ENCODE assay signal across 8 mouse cellular contexts in genomic region chr4:148448179-148448852, GRCm38 (mm10). TPM values are rescaled to one million over a fixed set of nuclear protein-coding genes. Genes with fewer than 3 reads are reported as not detected.
A peak's percentile ranks its signal among the peaks of the same experiment; 100 is the strongest.
DNase-seq lines count a peak whose midpoint lies in the region; ATAC-seq and TF ChIP-seq lines count a peak whose summit lies in the region.

Gene Mtor, plus strand, starts transcription at chr4:148448611.

- peak within 1 kb of the TSS; percentile 87 for H3K4me3 ChIP-seq in bone marrow, adult 2 months (replicated peaks; ENCODE audit: control insufficient read depth, low read depth, low read length)
- H3K4me3 ChIP-seq in embryonic facial prominence, embryonic 15.5 days (replicated peaks): peak within 1 kb of the TSS; percentile 97
- peak within 1 kb of the TSS; percentile 91 for H3K4me3 ChIP-seq in limb, embryonic 14.5 days (replicated peaks; ENCODE audit: low read length)
- peak within 1 kb of the TSS; percentile 91 for H3K4me3 ChIP-seq in midbrain, postnatal 0 days (ENCODE audit: low read depth, low read length)

- peak; percentile 97 for ATAC-seq in embryonic facial prominence, embryonic 15.5 days (ENCODE audit: insufficient number of reproducible peaks, low FRiP score, low TSS enrichment, low read depth)
- peak; percentile 97 for ATAC-seq in limb, embryonic 14.5 days (ENCODE audit: low FRiP score, low read depth)
- ATAC-seq in midbrain, postnatal 0 days (ENCODE audit: low FRiP score): peak; percentile 96

- H3K27me3 ChIP-seq in embryonic facial prominence, embryonic 15.5 days: no peaks in the 10 kb centered on the region
- H3K27me3 ChIP-seq in limb, embryonic 14.5 days (ENCODE audit: control insufficient read depth, insufficient read depth, low read length): no peaks in the 10 kb centered on the region
- H3K27me3 ChIP-seq in midbrain, postnatal 0 days (ENCODE audit: insufficient read depth, low read length): no peaks in the 10 kb centered on the region

- peak within 1 kb of the TSS; percentile 28 for H3K27ac ChIP-seq in bone marrow, adult 2 months (ENCODE audit: control insufficient read depth, insufficient read depth, low read depth, low read length, poor library complexity)
- peak within 1 kb of the TSS; percentile 76 for H3K27ac ChIP-seq in embryonic facial prominence, embryonic 15.5 days (replicated peaks)
- 0 out of 2 replicates have a peak within 1 kb of the TSS, but pooled peaks have one; percentile 19 for H3K27ac ChIP-seq in limb, embryonic 14.5 days (replicated peaks; ENCODE audit: low read depth, low read length)
- peak within 1 kb of the TSS; percentile 80 for H3K27ac ChIP-seq in midbrain, postnatal 0 days (ENCODE audit: low read depth, low read length)

- peak within 1 kb of the TSS; percentile 71 for H3K4me2 ChIP-seq in embryonic facial prominence, embryonic 15.5 days (replicated peaks)
- H3K4me2 ChIP-seq in limb, embryonic 14.5 days (replicated peaks; ENCODE audit: low read depth, low read length, severe bottlenecking): peak within 1 kb of the TSS; percentile 76
- H3K4me2 ChIP-seq in midbrain, postnatal 0 days (ENCODE audit: low read depth, low read length, poor library complexity, severe bottlenecking): peak within 1 kb of the TSS; percentile 62

- H3K9ac ChIP-seq in embryonic facial prominence, embryonic 15.5 days: peak within 1 kb of the TSS; percentile 88
- peak within 1 kb of the TSS; percentile 79 for H3K9ac ChIP-seq in limb, embryonic 14.5 days (ENCODE audit: low read depth, low read length, severe bottlenecking)
- peak within 1 kb of the TSS; percentile 92 for H3K9ac ChIP-seq in midbrain, postnatal 0 days (replicated peaks; ENCODE audit: low read length, poor library complexity, severe bottlenecking)

- peaks cover 12% of the 10 kb centered on the region for H3K36me3 ChIP-seq in embryonic facial prominence, embryonic 15.5 days
- peaks cover 12% of the 10 kb centered on the region for H3K36me3 ChIP-seq in limb, embryonic 14.5 days (ENCODE audit: control insufficient read depth, insufficient read depth, low read length)
- H3K36me3 ChIP-seq in midbrain, postnatal 0 days (ENCODE audit: insufficient read depth, low read length): peaks cover 11% of the 10 kb centered on the region

- H3K9me3 ChIP-seq in embryonic facial prominence, embryonic 15.5 days (replicated peaks): no peaks in the 10 kb centered on the region
- H3K9me3 ChIP-seq in limb, embryonic 14.5 days (ENCODE audit: control insufficient read depth, low read length): no peaks in the 10 kb centered on the region
- no peaks in the 10 kb centered on the region for H3K9me3 ChIP-seq in midbrain, postnatal 0 days (ENCODE audit: low read length)

- H3K4me1 ChIP-seq in bone marrow, adult 2 months (ENCODE audit: control insufficient read depth, insufficient read depth, low read length): no peaks in the 10 kb centered on the region; the same call in 1 of the 2 replicates
- H3K4me1 ChIP-seq in embryonic facial prominence, embryonic 15.5 days: peaks cover 26% of the 10 kb centered on the region
- peaks cover 18% of the 10 kb centered on the region for H3K4me1 ChIP-seq in limb, embryonic 14.5 days (ENCODE audit: control insufficient read depth, insufficient read depth, low read length)
- H3K4me1 ChIP-seq in midbrain, postnatal 0 days (ENCODE audit: insufficient read depth, low read length): peaks cover 16% of the 10 kb centered on the region

- WGBS in bone marrow, adult 2 months: under 1% methylated on average over 56 of the region's 56 CpGs
- under 1% methylated on average over 56 of the region's 56 CpGs for WGBS in embryonic facial prominence, embryonic 15.5 days
- WGBS in limb, embryonic 14.5 days: under 1% methylated on average over 54 of the region's 56 CpGs
- WGBS in midbrain, postnatal 0 days: under 1% methylated on average over 48 of the region's 56 CpGs

- no peak for TF ChIP-seq CTCF in bone marrow, adult 2 months (IDR thresholded peaks at IDR 0.05; ENCODE audit: control insufficient read depth, insufficient read depth, low read length)
- no peak for TF ChIP-seq CTCF in midbrain, postnatal 0 days (IDR thresholded peaks at IDR 0.05)

- peak; percentile 54; the same call in 1 of the 2 replicates for TF ChIP-seq POLR2A in bone marrow, adult 2 months (IDR thresholded peaks at IDR 0.05; ENCODE audit: borderline replicate concordance, control insufficient read depth, low read depth, low read length)
- peak; percentile 70; the same call in 1 of the 2 replicates for TF ChIP-seq POLR2A in limb, embryonic 14.5 days (IDR thresholded peaks at IDR 0.05; ENCODE audit: borderline replicate concordance, extremely low read depth, insufficient read depth, insufficient read length)

- DNase-seq in 416B (ENCODE audit: low read depth): peak; percentile 99
- DNase-seq in heart, adult 8-10 months (ENCODE audit: low spot score): peak; percentile 98
- DNase-seq in kidney, adult 9 months: peak; percentile 99
- peak; percentile 99 for DNase-seq in limb, embryonic 14.5 days (ENCODE audit: low spot score)
- peak; percentile 99 for DNase-seq in midbrain, postnatal 0 days (ENCODE audit: low spot score)
- DNase-seq in spleen, postnatal 14 days (ENCODE audit: low spot score in 2 of 2): peak; percentile 85 to 88

RNA-seq across cellular contexts. Expression of gene Mtor, which starts in this region (rescaled TPM):
- 4.7 and 11.5 TPM in 2 replicates for polyA plus RNA-seq in bone marrow, adult 2 months (2011; ENCODE audit: insufficient read depth, insufficient read length, low replicate concordance, missing spikeins)
- polyA plus RNA-seq in embryonic facial prominence, embryonic 15.5 days (2015; fragmentation: Nextera tagmentation; extraction: Ambion mirVana): 14.7 and 14.9 TPM in 2 replicates
- 10 to 100 TPM; 43.9 to 59.9 (median 52.8) TPM for total RNA-seq in heart, adult 8-10 months (2022)
- 18.0 and 20.3 TPM in 2 replicates for polyA plus RNA-seq in limb, embryonic 14.5 days (2012; rRNA removed)
- polyA plus RNA-seq in limb, embryonic 14.5 days (2014; fragmentation: Nextera tagmentation; extraction: Ambion mirVana): 18.5 and 21.6 TPM in 2 replicates
- 54.5 and 59.6 TPM in 2 replicates for total RNA-seq in midbrain, postnatal 0 days (2014; rRNA removed)
- 24.3 and 27.8 TPM in 2 replicates for polyA plus RNA-seq in midbrain, postnatal 0 days (2015; fragmentation: Nextera tagmentation; extraction: Ambion mirVana)

Comparison
In these comparisons a context has a peak if more than half of its experiments do, and no peak if none do; other contexts are left out.
1. Peak in every context shown above with its lines: DNase-seq, ATAC-seq, H3K4me3 ChIP-seq and H3K27ac ChIP-seq.
2. H3K27ac ChIP-seq: peak in every context shown above with its lines; median percentile 80 in midbrain, postnatal 0 days; 76 in embryonic facial prominence, embryonic 15.5 days; 28 in bone marrow, adult 2 months; 19 in limb, embryonic 14.5 days.